Mouse (Mus musculus): ENCODE data around the gene Tecpr1. TPM values are rescaled to one million over a fixed set of nuclear protein-coding genes. Genes with fewer than 3 reads are reported as not detected.

Tecpr1 gene
- polyA plus RNA-seq, 1 experiment, result 13.2 TPM

DNA sequence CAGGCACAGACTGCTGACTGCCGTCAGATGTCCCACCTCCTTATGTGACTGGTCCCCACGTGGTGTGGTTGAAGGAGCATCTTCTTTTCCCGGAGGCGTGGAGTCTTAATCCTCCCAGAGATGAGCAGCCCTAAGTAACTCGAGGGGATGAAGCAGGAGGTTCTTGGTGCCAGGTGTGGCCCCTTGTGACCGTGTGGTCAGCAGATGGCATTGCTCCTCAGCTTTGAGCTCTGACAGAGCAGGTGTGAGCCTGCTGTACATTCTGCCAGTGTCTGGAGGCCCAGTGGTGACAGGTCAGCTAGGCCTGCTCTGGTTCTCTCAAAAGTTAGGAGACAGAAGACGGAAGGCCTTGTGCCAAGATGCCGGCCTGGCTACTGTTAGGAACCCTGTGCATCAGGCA lies 37.0 kb upstream of the Tecpr1 start:
- no peak for TF ChIP-seq GATA1 (IDR thresholded peaks at IDR 0.05; ENCODE audit: borderline replicate concordance, low read length)
- Histone ChIP-seq H3K27me3 (replicated peaks) (no peaks in the 10 kb centered on the region), H3K9me3 (no peaks in the 10 kb centered on the region), H3K36me3 (replicated peaks; ENCODE audit: low read length) (peaks cover 75% of the 10 kb centered on the region), H3K4me1 (peaks cover 62% of the 10 kb centered on the region), H3K4me3 (replicated peaks) (no peak overlapping the region)

GRCm38 (mm10) chr5:144259228-144259627 lies 35.8 kb upstream of the Tecpr1 start:
- no peak overlapping the region for H3K4me3 ChIP-seq (replicated peaks)
- H3K4me1 ChIP-seq, result peaks cover 63% of the 10 kb centered on the region
- H3K36me3 ChIP-seq (replicated peaks; ENCODE audit: low read length), result peaks cover 65% of the 10 kb centered on the region
- no peaks in the 10 kb centered on the region for H3K9me3 ChIP-seq
- no peak for TF ChIP-seq FLI1 (IDR thresholded peaks at IDR 0.05; ENCODE audit: low read length)
- TF ChIP-seq GATA1 (IDR thresholded peaks at IDR 0.05; ENCODE audit: borderline replicate concordance, low read length), result no peak
- H3K27me3 ChIP-seq (replicated peaks), result no peaks in the 10 kb centered on the region

GRCm38 (mm10) chr5:144258687-144259086 lies 35.3 kb upstream of the Tecpr1 start:
- Histone ChIP-seq H3K36me3 (replicated peaks; ENCODE audit: low read length) (peaks cover 62% of the 10 kb centered on the region), H3K9me3 (no peaks in the 10 kb centered on the region), H3K4me3 (replicated peaks) (peak overlapping the region; percentile 25), H3K4me1 (peaks cover 68% of the 10 kb centered on the region), H3K27me3 (replicated peaks) (no peaks in the 10 kb centered on the region)
- TF ChIP-seq FLI1 (IDR thresholded peaks at IDR 0.05; ENCODE audit: low read length), result no peak
- TF ChIP-seq GATA1 (IDR thresholded peaks at IDR 0.05; ENCODE audit: borderline replicate concordance, low read length), result no peak

GRCm38 (mm10) chr5:144258131-144258611 lies 34.8 kb upstream of the Tecpr1 start:
- peak overlapping the region; percentile 95 for H3K4me3 ChIP-seq (replicated peaks)
- TF ChIP-seq FLI1 (IDR thresholded peaks at IDR 0.05; ENCODE audit: low read length) (no peak), GATA1 (IDR thresholded peaks at IDR 0.05; ENCODE audit: borderline replicate concordance, low read length) (no peak)
- no peaks in the 10 kb centered on the region for H3K9me3 ChIP-seq
- H3K4me1 ChIP-seq, result peaks cover 69% of the 10 kb centered on the region
- H3K27me3 ChIP-seq (replicated peaks), result no peaks in the 10 kb centered on the region
- H3K36me3 ChIP-seq (replicated peaks; ENCODE audit: low read length), result peaks cover 57% of the 10 kb centered on the region

DNA sequence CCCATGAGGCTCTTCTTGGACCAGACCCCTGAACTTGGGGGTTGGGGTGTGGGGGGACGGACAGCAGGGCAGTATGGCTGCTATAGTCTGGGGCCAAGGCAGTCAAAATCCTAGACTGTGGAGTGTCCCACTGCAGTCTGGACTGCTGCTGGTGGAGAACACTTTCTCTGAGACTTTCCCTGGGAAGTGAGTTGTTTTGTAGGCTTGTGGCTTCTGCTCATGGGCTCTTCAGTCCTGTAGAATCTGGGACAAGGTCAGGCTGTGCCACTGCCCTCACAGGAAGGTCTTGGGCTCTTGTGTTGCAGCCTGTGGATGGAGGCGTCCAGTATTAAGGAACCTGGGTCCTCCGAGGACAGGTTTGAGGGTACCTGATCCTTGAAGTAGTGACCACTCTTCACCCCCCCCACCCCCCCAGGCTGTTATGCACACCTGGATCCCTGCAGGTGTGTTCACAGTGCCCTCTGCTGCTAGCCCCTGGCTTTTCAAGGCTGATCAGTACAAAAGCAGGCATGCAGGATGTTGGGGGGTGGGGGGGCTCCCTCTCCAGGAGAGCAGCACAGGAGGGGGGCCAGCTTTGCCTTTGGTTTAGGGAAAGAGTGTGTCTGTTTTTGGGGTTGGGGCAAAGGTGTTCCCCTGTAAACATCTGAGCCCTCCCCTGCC lies 34.2 kb upstream of the Tecpr1 start:
- Histone ChIP-seq H3K27me3 (replicated peaks) (no peaks in the 10 kb centered on the region), H3K9me3 (no peaks in the 10 kb centered on the region), H3K36me3 (replicated peaks; ENCODE audit: low read length) (peaks cover 52% of the 10 kb centered on the region), H3K4me1 (peaks cover 69% of the 10 kb centered on the region), H3K4me3 (replicated peaks) (peak overlapping the region; percentile 95)
- TF ChIP-seq FLI1 (IDR thresholded peaks at IDR 0.05; ENCODE audit: low read length), result no peak
- TF ChIP-seq GATA1 (IDR thresholded peaks at IDR 0.05; ENCODE audit: borderline replicate concordance, low read length), result no peak

- H3K36me3 ChIP-seq (replicated peaks; ENCODE audit: low read length), result peaks cover 48% of the 10 kb centered on the region
- peak overlapping the region; percentile 95 for H3K4me3 ChIP-seq (replicated peaks)
- H3K9me3 ChIP-seq, result no peaks in the 10 kb centered on the region
- H3K27me3 ChIP-seq (replicated peaks), result no peaks in the 10 kb centered on the region
- peaks cover 73% of the 10 kb centered on the region for H3K4me1 ChIP-seq
- TF ChIP-seq FLI1 (IDR thresholded peaks at IDR 0.05; ENCODE audit: low read length) (no peak), GATA1 (IDR thresholded peaks at IDR 0.05; ENCODE audit: borderline replicate concordance, low read length) (no peak)
Measured at GRCm38 (mm10) chr5:144256888-144257287, 33.5 kb upstream of the Tecpr1 start.

DNA sequence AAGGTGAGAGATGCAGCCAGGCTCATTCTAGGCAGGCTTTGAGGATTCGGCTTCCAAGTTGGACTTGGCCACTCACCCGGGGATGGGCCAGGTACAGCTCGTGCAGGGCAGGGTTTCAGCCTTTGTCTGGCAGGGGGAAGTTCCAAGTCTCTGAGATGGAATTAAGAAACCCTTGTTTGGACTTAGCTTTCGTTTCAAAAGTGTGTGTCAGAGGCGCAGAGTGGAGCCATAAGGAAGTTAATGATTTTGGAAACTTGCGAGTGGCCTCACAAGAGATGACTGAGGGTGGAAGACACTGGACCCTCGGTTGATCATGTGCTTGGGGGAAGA lies 33.1 kb upstream of the Tecpr1 start:
- Histone ChIP-seq H3K36me3 (replicated peaks; ENCODE audit: low read length) (peaks cover 44% of the 10 kb centered on the region), H3K27me3 (replicated peaks) (no peaks in the 10 kb centered on the region), H3K4me3 (replicated peaks) (peak overlapping the region; percentile 95), H3K4me1 (peaks cover 73% of the 10 kb centered on the region), H3K9me3 (no peaks in the 10 kb centered on the region)
- no peak for TF ChIP-seq GATA1 (IDR thresholded peaks at IDR 0.05; ENCODE audit: borderline replicate concordance, low read length)
- no peak for TF ChIP-seq FLI1 (IDR thresholded peaks at IDR 0.05; ENCODE audit: low read length)

GRCm38 (mm10) chr5:144255632-144256540 lies 32.5 kb upstream of the Tecpr1 start:
- Histone ChIP-seq H3K36me3 (replicated peaks; ENCODE audit: low read length) (peaks cover 38% of the 10 kb centered on the region), H3K4me1 (peaks cover 73% of the 10 kb centered on the region)
- TF ChIP-seq FLI1 (IDR thresholded peaks at IDR 0.05; ENCODE audit: low read length) (no peak), GATA1 (IDR thresholded peaks at IDR 0.05; ENCODE audit: borderline replicate concordance, low read length) (no peak)

GRCm38 (mm10) chr5:144254811-144255631 lies 31.6 kb upstream of the Tecpr1 start:
- TF ChIP-seq FLI1 (IDR thresholded peaks at IDR 0.05; ENCODE audit: low read length) (no peak), GATA1 (IDR thresholded peaks at IDR 0.05; ENCODE audit: borderline replicate concordance, low read length) (no peak)
- peaks cover 66% of the 10 kb centered on the region for H3K4me1 ChIP-seq
- H3K4me3 ChIP-seq (replicated peaks), result peak overlapping the region; percentile 95
- peaks cover 7% of the 10 kb centered on the region for H3K9me3 ChIP-seq
- H3K27me3 ChIP-seq (replicated peaks), result no peaks in the 10 kb centered on the region
- H3K36me3 ChIP-seq (replicated peaks; ENCODE audit: low read length), result peaks cover 29% of the 10 kb centered on the region

More at GRCm38 (mm10) chr5:144255632-144256540, 32.5 kb upstream of the Tecpr1 start:
- H3K4me3 ChIP-seq (replicated peaks), result peak overlapping the region; percentile 95
- no peaks in the 10 kb centered on the region for H3K9me3 ChIP-seq
- no peaks in the 10 kb centered on the region for H3K27me3 ChIP-seq (replicated peaks)
